Mouse (Mus musculus) erythroid progenitor cell, adult 5-6 weeks (primary cell): ENCODE results near the gene Tbx10. TPM values are rescaled to one million over a fixed set of nuclear protein-coding genes. Genes with fewer than 3 reads are reported as not detected.

Source experiments
- ATAC-seq: replicated peaks from 2 replicates; pipeline ENCODE4 v1.8.0; 2016; ENCODE audit warnings: moderate number of reproducible peaks, mild to moderate bottlenecking, moderate TSS enrichment, inconsistent platforms; ENCODE audit not compliant: poor library complexity, low FRiP score, severe bottlenecking
- total RNA-seq, 2 experiments: library from RNA; stranded (forward) in 1 of 2; stranded (reverse) in 1 of 2; fragments of 150-400 nt in 1 of 2; fragments of 186-747, 209-891 nt in 1 of 2; gene quantifications; 2 replicates each; pipeline versions ENCODE4 v1.2.3 to v1.2.4; 2015 to 2017; ENCODE audit warnings: low replicate concordance in 2 of 2

The Tbx10 gene
- total RNA-seq, 2 experiments from 2014 or later = not detected

DNA sequence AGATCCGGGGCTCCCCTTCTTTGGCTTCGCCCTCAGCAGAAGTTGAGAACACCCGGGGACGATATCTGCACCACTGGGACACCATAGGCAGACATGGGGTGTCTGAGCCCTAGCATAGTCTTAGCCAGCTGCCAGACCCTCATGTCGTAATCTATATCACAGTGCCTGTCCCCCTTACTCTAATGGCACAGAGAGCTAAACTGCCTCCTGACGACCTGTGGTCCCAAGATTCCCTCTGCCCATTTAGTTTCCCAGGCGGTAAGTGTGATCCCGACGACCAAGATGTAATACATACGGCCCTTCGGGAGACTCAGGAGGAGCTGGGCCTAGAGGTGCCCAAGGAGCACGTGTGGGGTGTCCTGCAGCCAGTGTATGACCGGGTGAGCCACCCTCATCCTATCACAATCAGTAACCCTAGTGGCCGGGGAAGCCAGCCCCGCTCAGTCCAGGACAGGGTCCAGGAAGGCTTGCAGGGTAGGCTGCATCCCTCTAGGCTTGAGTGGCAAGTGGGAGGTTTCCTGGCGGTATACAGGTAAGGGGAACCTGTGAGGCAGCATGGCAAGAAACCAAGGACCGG lies 8.5 kb downstream of the Tbx10 start:
- no peak for ATAC-seq

GRCm38 (mm10) chr19:4001752-4002151 lies 9.2 kb downstream of the Tbx10 start:
- no peak for ATAC-seq

GRCm38 (mm10) chr19:4003112-4003511 lies 10.6 kb downstream of the Tbx10 start, which contains the start of gene Doc2g:
Gene Doc2g, plus strand, starts transcription at chr19:4003313.
- no peak for ATAC-seq

DNA sequence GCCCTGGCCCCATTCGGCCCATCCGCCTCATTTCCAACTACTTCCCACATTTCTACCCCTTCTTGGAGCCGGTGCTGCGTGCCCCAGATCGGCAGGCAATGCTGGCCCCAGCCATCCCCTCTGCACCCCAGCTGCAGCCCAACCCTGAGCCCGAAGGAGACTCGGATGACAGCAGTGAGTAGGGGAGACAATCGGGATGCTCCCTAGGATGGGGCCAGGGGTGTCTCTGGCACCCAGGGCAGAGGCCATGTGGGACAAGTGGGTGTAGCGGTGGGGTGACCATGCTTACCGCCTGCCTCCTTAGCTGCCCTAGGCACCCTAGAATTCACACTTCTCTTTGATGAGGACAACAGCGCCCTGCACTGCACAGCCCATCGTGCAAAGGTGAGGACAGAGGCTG lies 11.1 kb downstream of the Tbx10 start:
- no peak for ATAC-seq

- no peak for ATAC-seq
These were observed 11.8 kb downstream of the Tbx10 start for GRCm38 (mm10) chr19:4004331-4004730.

- no peak for ATAC-seq
These were observed 12.5 kb downstream of the Tbx10 start for GRCm38 (mm10) chr19:4005091-4005490.

DNA sequence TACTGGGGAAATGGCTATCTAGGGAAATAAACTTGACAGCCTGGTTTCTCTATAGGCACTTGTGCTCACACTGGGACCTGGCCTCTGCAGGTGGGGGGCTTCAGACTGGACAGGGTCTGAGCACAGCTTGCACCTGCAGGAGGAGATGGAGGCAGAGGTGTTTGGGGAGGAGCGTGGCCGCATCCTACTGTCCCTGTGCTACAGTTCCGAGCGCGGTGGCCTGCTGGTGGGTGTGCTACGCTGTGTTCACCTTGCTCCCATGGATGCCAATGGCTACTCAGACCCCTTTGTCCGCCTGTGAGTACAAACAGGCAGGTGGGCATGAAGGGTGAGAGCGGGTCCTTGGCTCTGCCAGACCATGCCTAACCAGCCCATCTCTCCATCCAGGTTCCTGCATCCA lies 13.4 kb downstream of the Tbx10 start:
- no peak for ATAC-seq

GRCm38 (mm10) chr19:4011086-4011485 lies 18.5 kb downstream of the Tbx10 start:
- no peak for ATAC-seq

DNA sequence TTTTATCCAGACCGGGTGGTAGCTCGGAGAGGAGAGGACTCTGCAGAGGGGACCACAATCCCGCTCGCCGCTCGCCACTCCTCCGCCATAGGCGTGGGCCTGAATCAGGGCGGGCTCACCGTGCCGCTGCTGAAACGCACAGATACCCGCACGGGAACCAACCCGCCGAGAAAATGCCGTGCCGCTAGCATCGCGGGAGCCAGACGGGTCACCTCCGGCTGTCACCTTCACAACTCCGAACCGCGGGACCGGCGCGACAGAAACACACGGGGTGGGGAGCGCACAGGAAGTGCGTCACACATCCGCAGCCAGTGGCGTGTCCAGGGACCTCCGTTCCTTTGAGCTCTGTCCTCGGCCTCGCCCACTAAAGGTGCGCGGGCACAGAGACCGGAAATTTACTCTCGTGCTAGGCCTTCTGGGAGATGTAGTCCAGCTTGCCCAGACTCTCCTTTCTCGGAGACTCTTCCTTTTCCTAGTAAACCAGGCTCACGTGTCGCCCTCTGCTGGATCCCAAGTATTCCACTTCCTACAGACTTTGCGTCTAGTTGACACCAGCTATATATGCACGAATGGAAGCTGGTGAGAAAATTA lies 20.0 kb downstream of the Tbx10 start, which contains the start of gene Ndufv1:
Gene Ndufv1, minus strand, starts transcription at position 375 of the 591 bp plus-strand sequence.
- ATAC-seq = peak; percentile 94

- ATAC-seq = peak; percentile 44
These were observed 20.5 kb downstream of the Tbx10 start for GRCm38 (mm10) chr19:4013066-4013465.

GRCm38 (mm10) chr19:4014802-4015201 lies 22.2 kb downstream of the Tbx10 start:
- ATAC-seq = no peak

DNA sequence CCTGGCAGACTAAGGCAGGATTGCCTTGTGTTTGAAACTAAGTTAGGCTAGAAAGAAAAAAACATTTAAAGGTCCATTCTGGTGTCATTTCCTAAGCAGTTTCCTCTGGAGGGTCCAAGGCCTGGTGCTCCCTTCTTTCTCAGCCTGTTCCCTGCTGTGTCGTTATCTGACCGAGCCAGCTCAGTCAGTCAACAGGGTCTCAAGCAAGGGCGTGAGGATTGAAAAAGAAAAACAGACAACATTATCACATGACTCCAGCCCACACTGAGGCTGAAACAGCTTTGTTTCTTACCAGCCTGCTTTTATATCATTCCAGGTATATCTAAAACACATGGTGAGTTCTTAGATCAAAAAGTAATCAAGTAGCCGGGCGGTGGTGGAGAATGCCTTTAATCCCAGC lies 23.1 kb downstream of the Tbx10 start:
- ATAC-seq = no peak

- ATAC-seq = no peak
These were observed 25.5 kb downstream of the Tbx10 start for GRCm38 (mm10) chr19:4017921-4018587.

DNA sequence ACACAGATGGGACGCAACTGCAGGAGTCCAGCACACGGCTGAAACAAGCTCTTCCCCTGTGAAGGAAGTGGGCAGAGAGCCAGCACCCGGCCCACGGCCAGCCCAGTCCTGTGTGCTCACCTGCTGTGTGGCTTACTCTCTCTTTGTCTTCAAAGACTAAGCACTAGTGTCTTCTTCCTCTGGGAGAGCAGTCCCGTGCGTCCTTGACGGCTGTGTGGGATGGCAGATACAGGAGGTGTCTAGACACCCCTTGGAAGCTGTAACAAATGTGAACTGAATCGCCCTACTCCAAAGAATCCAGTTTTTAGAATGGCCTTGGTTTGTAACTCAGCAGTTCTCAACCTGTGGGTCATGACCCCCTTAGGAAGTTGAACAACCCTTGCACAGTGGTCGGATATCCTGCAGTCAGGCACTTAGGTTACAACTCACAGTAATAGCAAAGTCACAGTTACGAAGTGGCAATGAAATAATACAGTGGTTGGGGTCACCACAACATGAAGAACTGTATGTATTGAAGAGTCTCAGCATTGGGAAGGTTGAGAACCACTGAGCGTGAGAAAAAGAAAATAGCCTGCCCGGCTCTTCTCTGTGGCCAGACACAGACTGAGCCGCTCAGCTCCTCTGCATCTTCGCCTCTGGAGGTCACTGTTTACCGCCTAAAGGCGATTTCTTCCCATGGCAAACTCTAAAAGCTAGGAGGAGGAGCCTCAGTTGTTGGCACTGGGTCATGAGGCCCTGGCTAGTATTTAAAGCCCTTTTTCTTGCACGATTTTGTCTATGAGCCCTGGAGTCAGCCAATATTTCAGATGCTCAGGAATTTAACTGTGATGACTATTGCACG lies 26.4 kb downstream of the Tbx10 start:
- ATAC-seq = peak; percentile 94

GRCm38 (mm10) chr19:4023185-4023584 lies 30.6 kb downstream of the Tbx10 start:
- ATAC-seq = no peak

GRCm38 (mm10) chr19:4027576-4027975 lies 35.0 kb downstream of the Tbx10 start:
- ATAC-seq = no peak

DNA sequence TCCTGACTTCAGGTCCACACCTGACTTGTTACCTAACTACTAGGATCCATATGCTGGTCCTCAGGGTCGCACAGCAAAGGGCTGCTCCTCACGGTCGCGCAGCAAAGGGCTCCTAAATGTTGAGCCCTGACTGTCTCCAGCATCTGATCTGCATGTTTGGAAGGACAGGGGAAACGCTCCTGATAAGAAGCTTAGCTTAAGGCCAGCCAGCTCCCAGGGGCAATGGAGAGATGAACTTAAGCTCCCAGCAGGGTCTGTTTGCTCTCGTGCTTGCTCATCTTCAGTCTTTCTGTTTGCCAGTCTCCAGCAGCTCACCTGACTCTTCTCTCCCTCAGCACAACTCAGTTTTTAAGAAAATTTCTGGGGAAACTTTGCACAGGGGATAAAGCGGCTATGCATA lies 40.1 kb downstream of the Tbx10 start:
- no peak for ATAC-seq

DNA sequence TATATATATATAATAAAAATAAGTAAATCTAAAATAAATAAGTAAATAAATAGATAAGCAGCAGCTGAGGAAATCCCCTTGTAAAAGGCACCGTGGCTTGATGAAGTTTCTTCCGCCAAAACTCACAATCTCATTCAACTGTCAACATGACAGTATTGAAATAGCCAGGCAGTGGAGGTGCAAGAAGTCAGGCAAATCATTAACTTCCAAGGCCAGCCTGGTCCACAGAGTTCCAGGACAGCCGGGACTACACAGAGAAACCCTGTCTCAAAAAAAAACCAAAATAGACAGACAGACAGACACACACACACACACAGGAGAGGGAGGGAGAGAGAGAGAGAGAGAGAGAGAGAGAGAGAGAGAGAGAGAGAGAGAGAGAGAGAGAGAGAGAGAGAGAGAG lies 40.7 kb downstream of the Tbx10 start:
- no peak for ATAC-seq

- no peak for ATAC-seq
These were observed 41.2 kb downstream of the Tbx10 start for GRCm38 (mm10) chr19:4033742-4034141.

DNA sequence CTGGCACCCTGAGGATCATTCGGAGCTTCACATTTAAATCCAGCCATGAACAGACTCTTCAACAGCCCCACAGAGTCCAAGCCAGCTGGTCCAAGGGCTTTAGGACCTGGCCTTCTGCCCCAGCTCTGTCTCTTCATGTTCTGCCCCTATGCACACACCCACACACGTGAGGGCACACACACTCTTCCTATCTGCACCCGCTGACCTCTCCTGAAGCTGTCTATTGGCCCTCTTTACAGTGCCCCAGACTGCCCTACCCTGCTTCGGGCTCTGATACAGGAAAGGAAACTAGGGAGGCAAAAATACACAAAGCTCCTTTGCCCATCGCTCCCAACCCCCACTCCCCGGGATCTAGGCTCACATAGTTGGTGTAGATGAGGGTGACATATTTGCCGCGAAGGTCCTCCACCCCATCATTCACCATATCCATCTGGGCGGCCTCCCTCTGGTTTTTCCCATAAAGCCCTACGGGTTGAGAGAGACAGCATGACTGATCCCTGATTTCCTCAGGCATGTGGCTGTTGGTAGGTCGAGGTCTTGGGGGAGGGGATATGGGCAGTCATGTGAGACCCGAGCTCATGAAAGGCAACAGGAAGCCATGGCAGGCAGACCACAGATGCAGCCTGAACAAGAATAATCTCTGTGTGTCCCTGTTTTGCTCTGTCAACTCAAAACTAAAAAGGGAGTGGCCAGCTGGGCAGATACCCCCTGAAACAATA lies 43.9 kb downstream of the Tbx10 start:
- ATAC-seq = no peak
